In the genomic region with DNA sequence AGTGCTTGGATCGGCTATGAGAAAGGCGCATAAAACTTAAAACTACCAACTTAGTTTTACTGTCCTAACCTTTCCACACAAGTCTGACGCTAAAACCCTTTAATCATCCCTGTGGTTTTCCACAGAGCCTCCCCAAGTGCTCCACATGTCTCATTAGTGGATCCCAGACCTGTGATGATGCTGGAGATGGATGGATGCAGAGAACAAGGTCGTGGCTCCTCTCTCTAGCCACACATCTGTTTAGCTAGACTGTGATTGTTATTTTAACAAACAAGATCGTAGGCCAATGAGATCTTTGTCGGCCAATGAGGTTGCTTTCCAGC, we compare ENCODE assay signal across 30 mouse cellular contexts. TPM values are rescaled to one million over a fixed set of nuclear protein-coding genes. Genes with fewer than 3 reads are reported as not detected.
DNase-seq lines count a peak whose midpoint lies in the region; ATAC-seq and TF ChIP-seq lines count a peak whose summit lies in the region.
"Had no signal": no experiment of that assay in that cellular context is flagged by ENCODE, and none has a peak within 500 bp of the region (broad histone marks: within the 10 kb centered on the region; RNA-seq: fewer than 3 reads in every experiment).

No protein-coding gene starts in this region.

- H3K4me2 ChIP-seq in embryonic facial prominence, embryonic 14.5 days (ENCODE audit: low read depth, low read length) = no peak overlapping the region
- H3K4me2 ChIP-seq in kidney, postnatal 0 days (ENCODE audit: low read length) = no peak overlapping the region
- no peak overlapping the region for H3K4me2 ChIP-seq in neural tube, embryonic 15.5 days
- peak overlapping the region; percentile 21; the same call in 1 of the 2 replicates for H3K4me2 ChIP-seq in neural tube, embryonic 12.5 days (replicated peaks)
- H3K4me2 ChIP-seq: embryonic facial prominence, embryonic 13.5 days; heart, embryonic 15.5 days; intestine, embryonic 15.5 days; liver, embryonic 15.5 days; lung, embryonic 14.5 days had no signal

- H3K36me3 ChIP-seq in embryonic facial prominence, embryonic 14.5 days (ENCODE audit: control insufficient read depth, insufficient read depth, low read length) = no peaks in the 10 kb centered on the region
- no peaks in the 10 kb centered on the region for H3K36me3 ChIP-seq in embryonic facial prominence, embryonic 10.5 days (replicated peaks)
- H3K36me3 ChIP-seq in kidney, postnatal 0 days (ENCODE audit: insufficient read depth, low read length) = no peaks in the 10 kb centered on the region
- no peaks in the 10 kb centered on the region for H3K36me3 ChIP-seq in neural tube, embryonic 15.5 days
- no peaks in the 10 kb centered on the region for H3K36me3 ChIP-seq in neural tube, embryonic 12.5 days
- H3K36me3 ChIP-seq: embryonic facial prominence, embryonic 13.5 days; heart, embryonic 10.5 days; heart, embryonic 15.5 days; intestine, embryonic 15.5 days; liver, embryonic 15.5 days had no signal

- WGBS in embryonic facial prominence, embryonic 14.5 days = 25% methylated on average over 6 of the region's 6 CpGs
- 32% methylated on average over 6 of the region's 6 CpGs for WGBS in embryonic facial prominence, embryonic 10.5 days
- 13% methylated on average over 6 of the region's 6 CpGs for WGBS in kidney, postnatal 0 days
- WGBS in neural tube, embryonic 15.5 days = 9% methylated on average over 6 of the region's 6 CpGs
- WGBS in neural tube, embryonic 12.5 days = 5% methylated on average over 6 of the region's 6 CpGs

- no peaks in the 10 kb centered on the region for H3K9me3 ChIP-seq in embryonic facial prominence, embryonic 14.5 days (ENCODE audit: control insufficient read depth, low read length)
- H3K9me3 ChIP-seq in embryonic facial prominence, embryonic 10.5 days = no peaks in the 10 kb centered on the region
- H3K9me3 ChIP-seq in kidney, postnatal 0 days (replicated peaks; ENCODE audit: low read length) = no peaks in the 10 kb centered on the region
- H3K9me3 ChIP-seq in neural tube, embryonic 15.5 days (replicated peaks) = no peaks in the 10 kb centered on the region
- H3K9me3 ChIP-seq in neural tube, embryonic 12.5 days = no peaks in the 10 kb centered on the region
- H3K9me3 ChIP-seq: embryonic facial prominence, embryonic 13.5 days; heart, embryonic 10.5 days; heart, embryonic 15.5 days; intestine, embryonic 15.5 days; liver, embryonic 15.5 days had no signal

- DNase-seq in embryonic facial prominence, embryonic 14.5 days (ENCODE audit: low spot score) = peak; percentile 37
- no peak for DNase-seq in embryonic facial prominence, embryonic 10.5 days (ENCODE audit: low spot score)
- peak; percentile 13 for DNase-seq in kidney, postnatal 0 days (ENCODE audit: low spot score)
- no peak for DNase-seq in kidney, adult 8-10 months
- peak; percentile 35 for DNase-seq in neural tube, embryonic 10.5 days (ENCODE audit: extremely low spot score, low spot score)
- no peak for DNase-seq in cerebellum, postnatal 25 days
- DNase-seq: cerebellum, adult 11 months; cerebellum, adult 9-10 months; gastrocnemius, postnatal 14 days; heart, adult 11 months; kidney, adult 2 months; kidney, postnatal 14 days; layer of hippocampus, adult 9-11 months; lung, embryonic 14.5 days; lung, postnatal 14 days; right cerebral cortex, postnatal 14 days; thymus, postnatal 4 days had no signal

- H3K27me3 ChIP-seq in embryonic facial prominence, embryonic 14.5 days (replicated peaks; ENCODE audit: control insufficient read depth, insufficient read depth, low read length) = no peaks in the 10 kb centered on the region
- H3K27me3 ChIP-seq in embryonic facial prominence, embryonic 10.5 days (replicated peaks; ENCODE audit: low read depth, poor library complexity, severe bottlenecking) = 0 out of 2 replicates have a peak, but pooled peaks cover 4% of the 10 kb centered on the region
- no peaks in the 10 kb centered on the region for H3K27me3 ChIP-seq in kidney, postnatal 0 days (ENCODE audit: insufficient read depth, low read length)
- H3K27me3 ChIP-seq in neural tube, embryonic 15.5 days (replicated peaks) = no peaks in the 10 kb centered on the region
- H3K27me3 ChIP-seq in neural tube, embryonic 12.5 days (replicated peaks) = no peaks in the 10 kb centered on the region
- H3K27me3 ChIP-seq: embryonic facial prominence, embryonic 13.5 days; heart, embryonic 15.5 days; intestine, embryonic 15.5 days; liver, embryonic 15.5 days had no signal

- H3K4me1 ChIP-seq in embryonic facial prominence, embryonic 14.5 days (ENCODE audit: control insufficient read depth, insufficient read depth, low read length) = no peaks in the 10 kb centered on the region
- H3K4me1 ChIP-seq in embryonic facial prominence, embryonic 10.5 days = 0 out of 2 replicates have a peak, but pooled peaks cover 5% of the 10 kb centered on the region
- no peaks in the 10 kb centered on the region for H3K4me1 ChIP-seq in kidney, postnatal 0 days (replicated peaks; ENCODE audit: insufficient read depth, low read length)
- peaks cover 12% of the 10 kb centered on the region for H3K4me1 ChIP-seq in neural tube, embryonic 15.5 days
- H3K4me1 ChIP-seq in neural tube, embryonic 12.5 days = peaks cover 15% of the 10 kb centered on the region
- H3K4me1 ChIP-seq: embryonic facial prominence, embryonic 13.5 days; heart, embryonic 10.5 days; heart, embryonic 15.5 days; intestine, embryonic 15.5 days; liver, embryonic 15.5 days had no signal

- no peak for ATAC-seq in embryonic facial prominence, embryonic 14.5 days (ENCODE audit: low read depth)
- no peak for ATAC-seq in kidney, postnatal 0 days (replicated peaks; ENCODE audit: low FRiP score, low read depth)
- ATAC-seq in neural tube, embryonic 15.5 days (ENCODE audit: low FRiP score) = no peak
- ATAC-seq in neural tube, embryonic 12.5 days (ENCODE audit: low FRiP score, low read depth) = 0 out of 2 replicates have a peak, but pooled peaks have one; percentile 27
- ATAC-seq: forebrain, embryonic 14.5 days; hindbrain, postnatal 0 days; intestine, embryonic 15.5 days; midbrain, embryonic 16.5 days had no signal

- TF ChIP-seq CTCF in kidney, postnatal 0 days (IDR thresholded peaks at IDR 0.05; ENCODE audit: low read depth) = no peak

- H3K4me3 ChIP-seq in embryonic facial prominence, embryonic 14.5 days (ENCODE audit: low read depth, low read length) = no peak overlapping the region
- H3K4me3 ChIP-seq in embryonic facial prominence, embryonic 10.5 days = no peak overlapping the region
- no peak overlapping the region for H3K4me3 ChIP-seq in kidney, postnatal 0 days (replicated peaks; ENCODE audit: low read depth, low read length)
- H3K4me3 ChIP-seq in neural tube, embryonic 15.5 days (replicated peaks) = no peak overlapping the region
- no peak overlapping the region for H3K4me3 ChIP-seq in neural tube, embryonic 12.5 days
- H3K4me3 ChIP-seq: embryonic facial prominence, embryonic 13.5 days; heart, embryonic 10.5 days; heart, embryonic 15.5 days; intestine, embryonic 15.5 days; liver, embryonic 15.5 days had no signal

- H3K9ac ChIP-seq in embryonic facial prominence, embryonic 14.5 days (ENCODE audit: low read depth, low read length) = no peak overlapping the region
- H3K9ac ChIP-seq in kidney, postnatal 0 days (ENCODE audit: low read depth, low read length) = no peak overlapping the region
- H3K9ac ChIP-seq in neural tube, embryonic 15.5 days (replicated peaks) = no peak overlapping the region
- H3K9ac ChIP-seq in neural tube, embryonic 12.5 days = no peak overlapping the region
- H3K9ac ChIP-seq: embryonic facial prominence, embryonic 13.5 days; heart, embryonic 15.5 days; intestine, embryonic 15.5 days; liver, embryonic 15.5 days; lung, embryonic 14.5 days had no signal

- no peak overlapping the region for H3K27ac ChIP-seq in embryonic facial prominence, embryonic 14.5 days (replicated peaks; ENCODE audit: low read depth, low read length)
- H3K27ac ChIP-seq in embryonic facial prominence, embryonic 10.5 days (replicated peaks) = no peak overlapping the region
- H3K27ac ChIP-seq in kidney, postnatal 0 days = no peak overlapping the region
- no peak overlapping the region for H3K27ac ChIP-seq in neural tube, embryonic 15.5 days (replicated peaks)
- no peak overlapping the region for H3K27ac ChIP-seq in neural tube, embryonic 12.5 days
- H3K27ac ChIP-seq: embryonic facial prominence, embryonic 13.5 days; heart, embryonic 10.5 days; heart, embryonic 15.5 days; hindbrain, postnatal 0 days; intestine, embryonic 15.5 days; liver, embryonic 15.5 days had no signal

RNA-seq across cellular contexts. Expression of a gene that starts 5.0 kb away (rescaled TPM):
- polyA plus RNA-seq in embryonic facial prominence, embryonic 14.5 days (2014; fragmentation: Nextera tagmentation; extraction: Ambion mirVana) = 0.21 TPM in 1 of 2 replicates, not detected in the other
- polyA plus RNA-seq in embryonic facial prominence, embryonic 10.5 days (2016; fragmentation: Nextera tagmentation; extraction: Ambion mirVana) = not detected in 2 replicates
- polyA plus RNA-seq in kidney, postnatal 0 days (2015; fragmentation: Nextera tagmentation; extraction: Ambion mirVana) = 0.08 TPM in 1 of 2 replicates, not detected in the other
- not detected in 2 replicates for polyA plus RNA-seq in neural tube, embryonic 15.5 days (2015; fragmentation: Nextera tagmentation; extraction: Ambion mirVana)
- polyA plus RNA-seq in neural tube, embryonic 12.5 days (2016; fragmentation: Nextera tagmentation; extraction: Ambion mirVana) = not detected in 2 replicates
- polyA plus RNA-seq: embryonic facial prominence, embryonic 13.5 days; forebrain, embryonic 14.5 days; heart, embryonic 10.5 days; heart, embryonic 15.5 days; hindbrain, postnatal 0 days; intestine, embryonic 15.5 days; limb, embryonic 11.5 days; lung, embryonic 14.5 days; midbrain, embryonic 16.5 days; small intestine, adult 2 months; stomach, embryonic 14.5 days had no signal

RNA-seq across cellular contexts. Expression of a gene that starts 47.6 kb away (rescaled TPM):
- polyA plus RNA-seq in embryonic facial prominence, embryonic 14.5 days (2014; fragmentation: Nextera tagmentation; extraction: Ambion mirVana) = 4.4 and 5.2 TPM in 2 replicates
- polyA plus RNA-seq in embryonic facial prominence, embryonic 10.5 days (2016; fragmentation: Nextera tagmentation; extraction: Ambion mirVana) = 2.5 and 2.8 TPM in 2 replicates
- polyA plus RNA-seq in kidney, postnatal 0 days (2015; fragmentation: Nextera tagmentation; extraction: Ambion mirVana) = 14.6 and 15.7 TPM in 2 replicates
- polyA plus RNA-seq in neural tube, embryonic 15.5 days (2015; fragmentation: Nextera tagmentation; extraction: Ambion mirVana) = 0.40 and 3.3 TPM in 2 replicates
- 2.5 and 3.3 TPM in 2 replicates for polyA plus RNA-seq in neural tube, embryonic 12.5 days (2016; fragmentation: Nextera tagmentation; extraction: Ambion mirVana)

Comparison
In these comparisons a context has a peak if more than half of its experiments do, and no peak if none do; other contexts are left out.
1. DNase-seq: peak in embryonic facial prominence, embryonic 14.5 days (single experiment), kidney, postnatal 0 days (single experiment) and neural tube, embryonic 10.5 days (single experiment); none in embryonic facial prominence, embryonic 10.5 days (single experiment), kidney, adult 8-10 months (0 of 2) and cerebellum, postnatal 25 days (0 of 2).